Mouse (Mus musculus) forebrain, embryonic 13.5 days (tissue): ENCODE results near the gene Rasl11a. TPM values are rescaled to one million over a fixed set of nuclear protein-coding genes. Genes with fewer than 3 reads are reported as not detected.

Experiments used
- ATAC-seq: fragments of 200-750 bp; cut with Nextera tagmentation; 2 replicates; pipeline ENCODE4 v1.8.0; 2017
- H3K27ac ChIP-seq: fragments of 300-500 bp; sonication (generic); 2 replicates; pipeline ENCODE4 v1.5.1; 2015; ENCODE audit warnings: inconsistent platforms, mild to moderate bottlenecking, moderate library complexity
- H3K27me3 ChIP-seq: fragments of 300-500 bp; sonication (generic); 2 replicates; pipeline ENCODE4 v1.6.1; 2015; ENCODE audit warnings: mild to moderate bottlenecking, inconsistent platforms
- H3K36me3 ChIP-seq: fragments of 300-500 bp; sonication (generic); 2 replicates; pipeline ENCODE4 v1.6.1; 2015; ENCODE audit warnings: mild to moderate bottlenecking, inconsistent platforms; ENCODE audit not compliant: poor library complexity, severe bottlenecking
- H3K4me1 ChIP-seq: fragments of 300-500 bp; sonication (generic); 2 replicates; pipeline ENCODE4 v1.6.1; 2015; ENCODE audit warnings: inconsistent platforms
- H3K4me2 ChIP-seq: fragments of 300-500 bp; sonication (generic); 2 replicates; pipeline ENCODE4 v1.6.1; 2015; ENCODE audit warnings: inconsistent platforms, mild to moderate bottlenecking, moderate library complexity
- H3K4me3 ChIP-seq: fragments of 300-500 bp; sonication (generic); 2 replicates; pipeline ENCODE4 v1.5.1; 2015; ENCODE audit warnings: mild to moderate bottlenecking, inconsistent platforms
- H3K9ac ChIP-seq: fragments of 300-500 bp; sonication (generic); 2 replicates; pipeline ENCODE4 v1.6.1; 2015; ENCODE audit warnings: mild to moderate bottlenecking, inconsistent platforms
- H3K9me3 ChIP-seq: fragments of 300-500 bp; sonication (generic); replicated peaks from 2 replicates; pipeline ENCODE4 v1.6.1; 2016; ENCODE audit warnings: inconsistent platforms
- WGBS: fragments of 180-500 bp; shearing (Covaris S2); methylation state at CpG from one replicate; pipeline ENCODE4 v1.1.7; 2015; 5-methylcytosine and 5-hydroxymethylcytosine counted together
- polyA plus RNA-seq: library from polyadenylated mRNA; unstranded; fragments of >200 nt; fragmentation: Nextera tagmentation; extraction: Ambion mirVana; gene quantifications from 2 replicates; pipeline ENCODE4 v1.2.1, GENCODE M21; 2015

Rasl11a gene
- polyA plus RNA-seq = 17.8 and 19.4 TPM in 2 replicates

DNA sequence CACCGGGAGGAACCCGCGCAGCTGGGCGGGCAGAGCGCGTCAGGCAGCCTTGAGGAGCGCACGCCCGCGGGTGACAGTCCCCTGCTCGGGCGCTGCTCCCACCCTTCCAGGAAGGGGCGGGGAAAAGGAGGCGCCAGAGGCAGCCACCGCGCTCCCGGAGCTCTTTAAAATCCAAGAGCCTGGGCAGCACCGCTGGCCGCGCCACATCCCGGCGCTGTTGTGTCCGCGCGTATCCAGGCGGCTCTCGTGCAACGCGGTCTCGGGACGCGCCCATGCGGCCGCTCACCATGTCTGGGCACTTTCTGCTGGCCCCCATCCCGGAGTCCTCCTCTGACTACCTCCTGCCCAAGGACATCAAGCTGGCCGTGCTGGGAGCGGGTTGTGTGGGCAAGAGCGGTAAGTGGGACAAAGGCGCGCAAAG, at the start of gene Rasl11a:
Gene Rasl11a (plus strand): TSS at position 127 of the 421 bp plus-strand sequence.
- no peaks in the 10 kb centered on the region for H3K27me3 ChIP-seq
- ATAC-seq = peak; percentile 94
- peak within 1 kb of the TSS; percentile 70 for H3K4me3 ChIP-seq
- under 1% methylated on average over 38 of the region's 40 CpGs for WGBS
- H3K4me1 ChIP-seq = peaks cover 18% of the 10 kb centered on the region
- peak within 1 kb of the TSS; percentile 77 for H3K27ac ChIP-seq
- H3K4me2 ChIP-seq = peak within 1 kb of the TSS; percentile 93
- peak within 1 kb of the TSS; percentile 80 for H3K9ac ChIP-seq
- peaks cover 5% of the 10 kb centered on the region for H3K36me3 ChIP-seq
- H3K9me3 ChIP-seq = no peaks in the 10 kb centered on the region

DNA sequence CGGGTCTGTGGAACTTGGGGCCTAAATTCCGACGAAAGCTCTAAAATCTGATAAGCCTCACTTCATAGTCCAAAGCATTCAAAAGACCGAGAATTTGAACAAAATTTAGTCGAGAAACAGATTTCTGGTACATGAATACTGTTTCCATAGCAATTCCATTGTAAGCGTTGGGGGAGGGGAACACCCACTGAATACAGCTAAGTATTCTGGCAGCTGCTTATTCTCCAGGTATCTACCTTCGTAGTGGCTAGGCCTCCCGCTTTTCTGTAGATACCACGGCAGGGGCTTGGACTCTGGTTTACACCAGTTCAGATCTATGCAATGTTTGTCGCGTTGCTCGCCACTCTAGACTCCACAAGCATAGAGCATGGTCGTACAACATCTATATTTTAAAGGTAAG, 49.1 kb upstream of the Rasl11a start:
- ATAC-seq = no peak
- H3K9me3 ChIP-seq = no peaks in the 10 kb centered on the region
- H3K4me2 ChIP-seq = no peak overlapping the region
- H3K36me3 ChIP-seq = no peaks in the 10 kb centered on the region
- H3K4me1 ChIP-seq = peaks cover 32% of the 10 kb centered on the region
- WGBS = 67% methylated on average over 13 of the region's 13 CpGs
- H3K4me3 ChIP-seq = no peak overlapping the region
- H3K27me3 ChIP-seq = no peaks in the 10 kb centered on the region
- H3K27ac ChIP-seq = no peak overlapping the region
- H3K9ac ChIP-seq = no peak overlapping the region

DNA sequence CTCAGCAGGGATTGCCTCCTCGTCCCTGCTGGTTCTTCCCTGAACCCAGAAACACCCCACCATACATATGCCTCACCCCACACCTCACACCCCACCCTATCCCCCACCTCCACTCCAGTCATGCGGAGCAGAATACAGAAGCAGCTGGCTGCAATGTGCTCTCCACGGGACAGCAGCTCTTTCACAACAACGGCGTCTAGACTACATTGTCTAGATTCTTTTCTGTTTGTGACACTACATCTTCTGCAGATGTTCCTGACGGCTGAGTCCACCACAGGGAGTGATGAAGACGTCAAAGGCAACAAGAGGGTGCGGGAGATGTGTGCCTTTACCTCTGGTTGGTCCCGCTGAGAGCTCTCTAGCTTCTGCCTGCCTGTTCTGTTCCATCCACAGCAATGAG, 46.8 kb upstream of the Rasl11a start:
- H3K9me3 ChIP-seq = no peaks in the 10 kb centered on the region; the same call in 1 of the 2 replicates
- no peak overlapping the region for H3K27ac ChIP-seq
- H3K9ac ChIP-seq = no peak overlapping the region
- no peaks in the 10 kb centered on the region for H3K36me3 ChIP-seq
- no peak overlapping the region for H3K4me2 ChIP-seq
- 64% methylated on average over 9 of the region's 9 CpGs for WGBS
- peaks cover 10% of the 10 kb centered on the region for H3K4me1 ChIP-seq
- no peaks in the 10 kb centered on the region for H3K27me3 ChIP-seq
- H3K4me3 ChIP-seq = no peak overlapping the region
- no peak for ATAC-seq

DNA sequence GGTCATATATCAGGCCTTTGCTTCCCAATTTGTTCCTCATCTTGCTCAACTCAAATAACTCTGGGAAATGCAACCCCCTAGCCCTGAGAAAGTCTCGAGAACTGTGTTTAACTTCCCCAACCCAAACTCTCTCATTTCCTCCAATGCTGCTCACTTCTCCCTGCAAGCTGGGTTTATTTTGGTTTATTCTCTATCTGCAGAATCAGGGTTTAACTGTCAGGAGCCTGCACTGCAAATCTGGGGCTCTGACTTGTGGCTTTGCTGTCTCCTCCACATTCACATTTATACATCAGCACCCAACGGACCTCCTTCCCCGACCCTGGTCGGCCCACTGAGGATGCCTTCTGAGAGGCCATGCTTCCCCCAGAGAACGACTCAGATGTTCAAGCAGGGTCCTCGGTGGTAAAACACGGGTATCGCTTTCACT, 38.9 kb upstream of the Rasl11a start:
- no peaks in the 10 kb centered on the region for H3K36me3 ChIP-seq
- no peak for ATAC-seq
- H3K9me3 ChIP-seq = no peaks in the 10 kb centered on the region; the same call in 1 of the 2 replicates
- H3K4me3 ChIP-seq = no peak overlapping the region
- no peak overlapping the region for H3K4me2 ChIP-seq
- no peak overlapping the region for H3K27ac ChIP-seq
- no peaks in the 10 kb centered on the region for H3K4me1 ChIP-seq
- 79% methylated on average over 8 of the region's 8 CpGs for WGBS
- H3K27me3 ChIP-seq = no peaks in the 10 kb centered on the region
- H3K9ac ChIP-seq = no peak overlapping the region

DNA sequence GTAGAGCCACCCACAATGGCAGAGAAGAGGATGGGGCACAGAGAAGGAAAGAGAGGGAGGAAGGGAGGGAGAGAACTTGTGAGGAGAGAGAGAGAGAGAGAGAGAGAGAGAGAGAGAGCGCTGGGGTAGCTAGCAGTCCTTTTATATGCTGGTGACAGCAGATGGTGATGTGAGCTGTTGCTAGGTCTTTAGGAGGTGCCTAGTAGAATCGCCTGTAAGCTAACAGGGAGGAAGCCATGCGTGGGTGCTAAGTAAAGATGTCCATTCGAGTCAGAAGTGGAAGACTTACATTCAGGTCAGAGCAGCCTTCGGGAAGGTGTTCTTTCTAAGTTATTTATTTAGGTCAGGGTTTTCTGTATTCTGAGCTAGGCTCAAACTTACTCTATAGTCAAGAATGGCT, 34.9 kb upstream of the Rasl11a start:
- no peak overlapping the region for H3K4me3 ChIP-seq
- no peak overlapping the region for H3K27ac ChIP-seq
- 78% methylated on average over 5 of the region's 5 CpGs for WGBS
- no peak overlapping the region for H3K9ac ChIP-seq
- no peaks in the 10 kb centered on the region for H3K36me3 ChIP-seq
- H3K9me3 ChIP-seq = no peaks in the 10 kb centered on the region
- H3K27me3 ChIP-seq = no peaks in the 10 kb centered on the region
- no peak for ATAC-seq
- H3K4me2 ChIP-seq = no peak overlapping the region
- no peaks in the 10 kb centered on the region for H3K4me1 ChIP-seq

DNA sequence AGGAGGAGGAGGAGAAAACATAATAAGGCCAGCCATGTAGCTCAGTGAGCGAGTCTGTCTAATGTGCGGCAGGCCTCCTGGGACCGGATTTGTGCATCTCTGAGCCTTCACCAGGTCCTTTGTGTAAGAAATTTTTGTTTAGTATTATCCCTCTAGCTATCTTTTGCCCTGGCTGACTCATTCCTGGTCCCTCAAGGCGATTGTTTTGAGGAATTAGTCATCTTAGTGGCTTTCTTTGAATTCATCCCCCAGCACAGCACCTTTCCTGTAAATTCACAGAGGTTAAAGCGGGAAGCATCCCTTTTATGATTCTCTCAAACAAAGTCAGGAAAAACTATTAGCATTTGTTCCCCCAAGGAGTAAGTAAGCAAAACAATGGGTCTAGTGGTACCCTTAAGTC, 32.0 kb upstream of the Rasl11a start:
- Histone ChIP-seq H3K27ac (no peak overlapping the region), H3K4me1 (no peaks in the 10 kb centered on the region), H3K36me3 (no peaks in the 10 kb centered on the region), H3K4me3 (no peak overlapping the region), H3K9ac (no peak overlapping the region), H3K9me3 (no peaks in the 10 kb centered on the region), H3K4me2 (no peak overlapping the region), H3K27me3 (no peaks in the 10 kb centered on the region)
- no peak for ATAC-seq
- 88% methylated on average over 5 of the region's 5 CpGs for WGBS

DNA sequence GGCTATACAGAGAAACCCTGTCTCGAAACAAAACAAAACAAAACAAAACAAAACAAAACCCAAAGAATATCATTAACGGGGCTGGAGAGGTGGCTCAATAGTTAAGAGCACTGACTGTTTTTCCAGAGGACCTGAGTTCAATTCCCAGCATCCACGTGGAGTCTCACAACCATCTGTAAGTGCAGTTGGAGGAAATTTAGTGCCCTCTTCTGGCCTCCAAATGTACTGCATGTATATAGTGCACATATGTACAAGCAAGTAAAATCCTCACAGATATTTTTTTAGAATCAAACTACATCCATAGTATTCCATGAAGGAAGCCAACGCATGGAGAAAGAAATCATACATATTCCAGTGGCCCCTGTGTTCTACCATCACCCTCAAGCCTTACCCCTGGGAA, 31.4 kb upstream of the Rasl11a start:
- Histone ChIP-seq H3K27ac (no peak overlapping the region), H3K9me3 (no peaks in the 10 kb centered on the region), H3K36me3 (no peaks in the 10 kb centered on the region), H3K27me3 (no peaks in the 10 kb centered on the region), H3K4me3 (no peak overlapping the region), H3K4me2 (no peak overlapping the region), H3K4me1 (no peaks in the 10 kb centered on the region), H3K9ac (no peak overlapping the region)
- no peak for ATAC-seq
- WGBS = 82% methylated on average over 4 of the region's 4 CpGs

DNA sequence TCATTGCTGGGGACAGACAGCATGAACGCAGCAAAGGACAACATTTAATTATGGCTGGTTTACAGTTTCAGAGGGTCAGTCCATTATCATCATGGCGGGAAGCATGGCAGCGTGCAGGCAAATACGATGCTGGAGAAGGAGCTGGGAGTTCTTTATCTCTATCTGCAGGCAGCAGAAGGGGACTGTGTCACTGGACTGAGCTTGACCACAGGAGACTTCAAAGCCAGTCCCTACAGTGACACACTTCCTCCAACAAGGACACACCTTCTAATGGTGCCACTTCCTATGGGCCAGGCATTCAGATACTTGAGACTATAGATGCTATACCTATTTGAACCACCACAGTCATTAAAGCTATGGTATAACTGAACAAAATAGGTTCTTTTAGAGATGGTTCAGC, 29.5 kb upstream of the Rasl11a start:
- Histone ChIP-seq H3K9me3 (no peaks in the 10 kb centered on the region), H3K9ac (no peak overlapping the region), H3K4me1 (no peaks in the 10 kb centered on the region), H3K27me3 (no peaks in the 10 kb centered on the region), H3K36me3 (no peaks in the 10 kb centered on the region), H3K27ac (no peak overlapping the region), H3K4me3 (no peak overlapping the region), H3K4me2 (no peak overlapping the region)
- 86% methylated on average over 4 of the region's 4 CpGs for WGBS
- ATAC-seq = no peak

DNA sequence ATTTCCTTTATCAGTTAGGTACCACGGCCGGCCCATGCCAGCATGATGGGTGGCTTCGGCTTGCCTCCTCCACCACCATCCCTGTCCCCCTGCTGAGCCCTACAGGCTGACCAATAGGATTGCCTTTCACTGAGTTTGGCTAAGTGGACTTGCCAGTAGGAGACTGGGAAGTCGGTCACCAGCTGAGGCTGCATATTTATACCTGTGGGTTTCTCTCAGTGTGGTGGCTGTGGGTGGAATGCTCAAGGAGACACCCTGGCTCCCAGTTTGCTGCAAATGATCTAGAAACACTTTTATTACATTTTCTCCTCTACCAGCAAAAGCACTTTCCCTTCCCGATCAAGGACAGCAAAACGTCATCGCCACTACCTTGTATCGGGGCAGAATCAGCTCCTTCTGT, 27.3 kb upstream of the Rasl11a start:
- no peak for ATAC-seq
- WGBS = 88% methylated on average over 8 of the region's 8 CpGs
- H3K9ac ChIP-seq = no peak overlapping the region
- H3K4me3 ChIP-seq = no peak overlapping the region
- H3K27ac ChIP-seq = no peak overlapping the region
- no peaks in the 10 kb centered on the region for H3K4me1 ChIP-seq
- H3K36me3 ChIP-seq = no peaks in the 10 kb centered on the region
- no peaks in the 10 kb centered on the region for H3K27me3 ChIP-seq
- H3K4me2 ChIP-seq = no peak overlapping the region
- no peaks in the 10 kb centered on the region for H3K9me3 ChIP-seq

DNA sequence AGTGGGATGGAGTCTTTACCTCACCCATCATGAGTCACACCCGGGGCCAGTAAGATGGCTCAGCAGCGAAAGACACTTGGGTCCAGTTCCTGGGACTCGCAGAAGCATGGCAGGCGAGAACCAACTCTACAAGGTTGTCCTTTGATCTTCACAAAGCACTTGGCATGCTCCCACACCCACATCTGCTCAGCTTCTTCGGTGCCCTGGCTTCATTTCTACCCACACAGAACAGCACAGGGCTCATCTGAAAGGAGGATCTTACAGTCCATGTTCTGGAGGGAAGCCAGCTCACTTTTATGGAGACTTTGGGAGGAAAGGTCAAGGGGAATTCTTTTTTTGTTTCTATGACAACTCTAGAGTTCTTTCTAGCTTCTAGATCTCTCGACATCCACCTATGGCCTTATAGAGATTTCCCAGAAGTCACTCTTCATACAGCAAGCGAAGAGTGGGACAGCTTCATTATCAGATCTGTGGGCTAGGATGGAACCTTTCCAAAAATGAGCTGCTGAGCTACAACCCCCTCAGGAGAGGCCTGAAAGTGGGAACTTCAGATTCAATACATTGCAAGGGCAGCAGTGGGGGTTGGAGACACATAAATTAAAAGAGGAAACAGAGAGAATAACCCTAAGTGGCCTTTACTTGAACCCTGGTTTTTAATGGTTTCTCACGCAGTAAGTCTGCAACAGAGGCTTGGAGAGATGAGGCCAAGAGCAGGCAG, 25.8 kb upstream of the Rasl11a start:
- 75% methylated on average over 8 of the region's 8 CpGs for WGBS
- H3K4me3 ChIP-seq = no peak overlapping the region
- no peak overlapping the region for H3K4me2 ChIP-seq
- no peaks in the 10 kb centered on the region for H3K4me1 ChIP-seq
- H3K27ac ChIP-seq = no peak overlapping the region
- ATAC-seq = no peak
- H3K27me3 ChIP-seq = no peaks in the 10 kb centered on the region
- no peak overlapping the region for H3K9ac ChIP-seq
- H3K9me3 ChIP-seq = no peaks in the 10 kb centered on the region
- H3K36me3 ChIP-seq = no peaks in the 10 kb centered on the region

DNA sequence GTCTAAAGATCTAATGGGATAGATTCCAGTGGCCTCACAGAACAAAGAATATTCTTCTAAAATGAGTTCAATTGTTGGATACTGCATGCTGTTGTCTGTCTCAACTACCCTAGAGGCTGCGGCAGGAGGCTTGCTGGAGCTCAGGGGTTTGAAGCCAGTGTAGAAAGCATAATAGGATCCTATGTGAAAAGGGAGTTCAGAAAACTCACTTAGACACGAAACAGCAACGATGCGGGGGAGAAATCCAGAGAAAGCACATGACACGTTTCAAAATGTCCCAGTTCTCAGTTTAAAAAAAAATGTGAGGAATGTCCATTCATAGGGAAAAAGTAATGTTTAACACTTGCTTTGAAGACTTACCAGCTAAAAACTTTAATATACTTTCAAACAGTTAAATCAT, 21.9 kb upstream of the Rasl11a start:
- no peak overlapping the region for H3K4me3 ChIP-seq
- ATAC-seq = no peak
- H3K4me2 ChIP-seq = no peak overlapping the region
- H3K27me3 ChIP-seq = no peaks in the 10 kb centered on the region
- 82% methylated on average over 5 of the region's 5 CpGs for WGBS
- no peak overlapping the region for H3K27ac ChIP-seq
- no peaks in the 10 kb centered on the region for H3K36me3 ChIP-seq
- H3K4me1 ChIP-seq = no peaks in the 10 kb centered on the region
- no peaks in the 10 kb centered on the region for H3K9me3 ChIP-seq
- no peak overlapping the region for H3K9ac ChIP-seq

DNA sequence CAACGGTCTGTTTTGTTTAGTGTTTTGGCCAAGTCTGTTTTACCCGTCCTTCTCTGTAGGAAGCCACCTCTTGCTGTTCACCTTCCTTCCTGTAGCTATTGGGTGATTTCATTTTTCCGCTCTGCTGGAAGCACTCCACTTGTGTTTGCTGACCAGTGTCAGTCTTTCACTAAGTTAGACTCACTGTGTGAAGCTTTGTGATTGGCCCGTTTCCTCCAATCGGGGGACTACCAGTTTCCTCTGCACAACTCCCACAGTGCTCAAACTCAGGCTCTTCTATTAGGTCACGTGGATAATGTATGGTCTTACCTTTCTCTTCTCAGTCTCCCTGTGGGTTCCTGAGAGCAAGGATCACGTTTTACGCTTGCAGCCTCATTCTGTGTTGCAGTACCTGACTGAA, 15.3 kb upstream of the Rasl11a start:
- Histone ChIP-seq H3K27me3 (no peaks in the 10 kb centered on the region), H3K36me3 (peaks cover 4% of the 10 kb centered on the region; the same call in 1 of the 2 replicates), H3K9me3 (no peaks in the 10 kb centered on the region), H3K27ac (no peak overlapping the region), H3K9ac (no peak overlapping the region), H3K4me1 (peaks cover 16% of the 10 kb centered on the region), H3K4me3 (no peak overlapping the region), H3K4me2 (no peak overlapping the region)
- WGBS = 52% methylated on average over 8 of the region's 8 CpGs
- no peak for ATAC-seq

DNA sequence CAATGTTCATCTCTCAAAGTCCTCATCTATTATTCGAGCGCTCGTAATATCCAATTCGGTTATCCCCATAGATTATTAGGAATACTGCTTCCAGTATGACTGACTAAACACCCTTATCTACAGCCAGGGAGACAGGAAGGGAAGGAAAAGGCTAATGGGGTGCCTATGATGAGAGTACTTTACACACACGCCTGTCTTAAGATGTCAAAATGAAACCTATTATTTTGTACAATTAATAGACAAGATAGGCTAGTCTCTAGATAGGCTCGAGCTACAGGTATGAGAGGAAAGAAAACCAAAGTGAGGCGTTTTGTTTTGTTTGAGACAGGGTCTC, 12.5 kb upstream of the Rasl11a start:
- WGBS = 53% methylated on average over 7 of the region's 7 CpGs

More for the DNA sequence above, 12.5 kb upstream of the Rasl11a start:
- Histone ChIP-seq H3K4me2 (peak overlapping the region; percentile 82), H3K9ac (peak overlapping the region; percentile 96), H3K9me3 (no peaks in the 10 kb centered on the region), H3K27ac (peak overlapping the region; percentile 81), H3K4me3 (peak overlapping the region; percentile 87), H3K36me3 (peaks cover 32% of the 10 kb centered on the region), H3K4me1 (peaks cover 18% of the 10 kb centered on the region), H3K27me3 (no peaks in the 10 kb centered on the region)
- ATAC-seq = no peak
